ENCODE assay signal across 13 mouse cellular contexts in the genomic region with DNA sequence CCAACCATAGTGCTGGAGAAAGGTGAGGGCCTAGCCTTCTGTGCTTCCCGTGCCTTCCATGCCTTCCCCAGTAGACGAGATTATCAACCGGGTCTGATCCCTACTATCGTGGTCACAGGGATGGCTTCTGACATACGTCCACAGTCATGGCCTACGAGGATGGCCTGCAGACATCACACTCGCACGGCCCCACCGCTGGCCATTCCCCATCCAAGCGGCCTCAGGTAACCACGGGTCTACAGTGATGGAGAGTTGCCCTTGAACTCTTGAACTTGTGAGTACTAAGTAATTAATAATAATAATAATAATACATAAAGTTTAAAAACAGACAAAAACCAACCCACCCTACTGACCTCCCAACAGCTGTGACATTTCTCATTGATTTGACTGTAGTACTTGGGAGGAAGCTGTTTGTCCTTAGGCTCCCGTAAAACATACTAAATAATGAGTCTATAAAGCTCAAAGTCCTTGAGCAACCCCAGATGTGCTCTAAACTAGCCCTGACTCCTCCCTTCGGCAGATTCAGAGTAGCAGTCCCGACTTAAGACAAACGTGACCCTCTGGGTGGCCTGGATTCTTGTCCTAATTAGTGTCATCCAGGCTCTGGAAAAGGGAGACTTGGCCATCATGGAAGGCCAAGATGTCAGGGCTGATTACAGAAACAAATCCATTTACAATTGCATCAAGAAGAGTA.
DNase-seq lines count a peak whose midpoint lies in the region; ATAC-seq and TF ChIP-seq lines count a peak whose summit lies in the region.
"Had no signal": no experiment of that assay in that cellular context is flagged by ENCODE, and none has a peak within 500 bp of the region (broad histone marks: within the 10 kb centered on the region; RNA-seq: fewer than 3 reads in every experiment).

No protein-coding gene starts in this region.

- H3K4me1 ChIP-seq in lung, embryonic 14.5 days (ENCODE audit: insufficient read depth): peaks cover 9% of the 10 kb centered on the region; the same call in 1 of the 2 replicates
- H3K4me1 ChIP-seq in intestine, embryonic 15.5 days (replicated peaks): peaks cover 17% of the 10 kb centered on the region
- H3K4me1 ChIP-seq in small intestine, adult 2 months (ENCODE audit: control insufficient read depth, insufficient read depth, insufficient read length, low read length): peaks cover 17% of the 10 kb centered on the region

- no peak overlapping the region for H3K4me2 ChIP-seq in lung, embryonic 14.5 days
- no peak overlapping the region for H3K4me2 ChIP-seq in intestine, embryonic 15.5 days (replicated peaks)
- H3K4me2 ChIP-seq: heart, embryonic 15.5 days had no signal

- no peaks in the 10 kb centered on the region for H3K9me3 ChIP-seq in lung, embryonic 14.5 days (ENCODE audit: low read depth, low read length)
- H3K9me3 ChIP-seq in intestine, embryonic 15.5 days: no peaks in the 10 kb centered on the region
- H3K9me3 ChIP-seq: heart, embryonic 15.5 days had no signal

- H3K27ac ChIP-seq in lung, embryonic 14.5 days (ENCODE audit: low read depth): peak overlapping the region; percentile 54; the same call in 1 of the 2 replicates
- H3K27ac ChIP-seq in intestine, embryonic 15.5 days: no peak overlapping the region
- H3K27ac ChIP-seq in small intestine, adult 2 months (ENCODE audit: insufficient read depth, low read depth, low read length): peak overlapping the region; percentile 92

- no peak overlapping the region for H3K4me3 ChIP-seq in lung, embryonic 14.5 days (ENCODE audit: low read depth, low read length)
- no peak overlapping the region for H3K4me3 ChIP-seq in intestine, embryonic 15.5 days (replicated peaks)
- peak overlapping the region; percentile 26 for H3K4me3 ChIP-seq in small intestine, adult 2 months (ENCODE audit: low read depth, low read length)
- H3K4me3 ChIP-seq: erythroblast, embryonic 14.5 days; heart, embryonic 15.5 days had no signal

- H3K27me3 ChIP-seq in lung, embryonic 14.5 days (ENCODE audit: insufficient read depth, low read length): no peaks in the 10 kb centered on the region
- no peaks in the 10 kb centered on the region for H3K27me3 ChIP-seq in intestine, embryonic 15.5 days (replicated peaks)
- H3K27me3 ChIP-seq in small intestine, adult 2 months (ENCODE audit: control insufficient read depth, insufficient read depth, low read length): no peaks in the 10 kb centered on the region
- H3K27me3 ChIP-seq: heart, embryonic 15.5 days had no signal

- peak; percentile 33; the same call in 1 of the 2 replicates for ATAC-seq in lung, embryonic 14.5 days (ENCODE audit: insufficient read depth)
- peak; percentile 65 for ATAC-seq in intestine, embryonic 15.5 days
- ATAC-seq: liver, postnatal 0 days; midbrain, embryonic 16.5 days had no signal

- H3K36me3 ChIP-seq in lung, embryonic 14.5 days (ENCODE audit: insufficient read depth): no peaks in the 10 kb centered on the region
- H3K36me3 ChIP-seq in intestine, embryonic 15.5 days: no peaks in the 10 kb centered on the region
- H3K36me3 ChIP-seq in small intestine, adult 2 months (ENCODE audit: control insufficient read depth, insufficient read depth, low read length): no peaks in the 10 kb centered on the region
- H3K36me3 ChIP-seq: heart, embryonic 15.5 days had no signal

- WGBS in lung, embryonic 14.5 days: 65% methylated on average over 15 of the region's 15 CpGs
- WGBS in intestine, embryonic 15.5 days: 58% methylated on average over 15 of the region's 15 CpGs
- 39% methylated on average over 15 of the region's 15 CpGs for WGBS in small intestine, adult 2 months

- TF ChIP-seq POLR2A in small intestine, adult 2 months (IDR thresholded peaks at IDR 0.05; ENCODE audit: low read depth, low read length): no peak

- H3K9ac ChIP-seq in lung, embryonic 14.5 days: no peak overlapping the region
- no peak overlapping the region for H3K9ac ChIP-seq in intestine, embryonic 15.5 days
- H3K9ac ChIP-seq: heart, embryonic 15.5 days; liver, postnatal 0 days had no signal

- TF ChIP-seq CTCF in lung, embryonic 14.5 days (IDR thresholded peaks at IDR 0.05; ENCODE audit: low read depth): no peak
- TF ChIP-seq CTCF in small intestine, adult 2 months (IDR thresholded peaks at IDR 0.05; ENCODE audit: extremely low read depth, insufficient read length, insufficient replicate concordance, low read depth, low read length): no peak

- DNase-seq in lung, embryonic 14.5 days: peak; percentile 58
- DNase-seq in lung, postnatal 10 days: no peak
- DNase-seq in kidney, postnatal 10 days: peak; percentile 68
- no peak for DNase-seq in left cerebral cortex, adult 11 months (ENCODE audit: low spot score)
- DNase-seq in thymus, postnatal 4 days: no peak
- no peak for DNase-seq in cerebellum, postnatal 25 days
- DNase-seq: adrenal gland, adult 2 months had no signal

Comparison
In these comparisons a context has a peak if more than half of its experiments do, and no peak if none do; other contexts are left out.
1. DNase-seq: peak in lung, embryonic 14.5 days (single experiment) and kidney, postnatal 10 days (single experiment); none in lung, postnatal 10 days (single experiment), left cerebral cortex, adult 11 months (single experiment), thymus, postnatal 4 days (single experiment) and cerebellum, postnatal 25 days (0 of 2).